Mouse (Mus musculus): Measurements from ENCODE around the gene Ggt1.

- no peak for TF ChIP-seq POLR2A (IDR thresholded peaks at IDR 0.05; ENCODE audit: borderline replicate concordance, extremely low read depth, low read depth, low read length)
- TF ChIP-seq CTCF (IDR thresholded peaks at IDR 0.05; ENCODE audit: insufficient read depth, low read length), result no peak
Observed at GRCm38 (mm10) chr10:75536123-75536522, 25.3 kb upstream of the Ggt1 start.
